ENCODE assay signal across 23 mouse cellular contexts in the genomic region with DNA sequence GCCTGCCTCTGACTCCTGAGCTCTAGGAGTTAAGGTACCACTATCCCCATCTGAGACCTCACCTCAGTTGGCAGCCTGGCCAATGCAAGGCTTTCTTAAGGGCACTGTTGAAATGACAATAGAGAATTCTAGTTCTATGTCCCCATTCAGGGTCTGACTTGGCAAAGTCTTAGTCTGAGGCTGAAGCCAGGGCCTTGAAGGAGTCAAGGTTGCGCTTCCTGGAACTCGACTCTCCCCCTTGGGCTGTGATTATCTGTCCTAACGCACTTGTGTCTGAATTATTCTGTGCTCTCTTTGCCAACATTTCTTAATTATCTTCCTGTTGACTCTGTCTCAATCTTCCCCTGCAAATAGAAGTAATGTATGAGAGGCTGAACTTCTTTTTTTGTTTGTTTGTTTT. TPM values are rescaled to one million over a fixed set of nuclear protein-coding genes. Genes with fewer than 3 reads are reported as not detected.
DNase-seq lines count a peak whose midpoint lies in the region; ATAC-seq and TF ChIP-seq lines count a peak whose summit lies in the region.
"Had no signal": no experiment of that assay in that cellular context is flagged by ENCODE, and none has a peak within 500 bp of the region (broad histone marks: within the 10 kb centered on the region; RNA-seq: fewer than 3 reads in every experiment).

No protein-coding gene starts in this region.

- no peak for TF ChIP-seq RAD21 in MEL (IDR thresholded peaks at IDR 0.05; ENCODE audit: low read depth, low read length)

- 66% methylated on average over 3 of the region's 3 CpGs for WGBS in liver, adult 2 months
- WGBS in liver, embryonic 12.5 days (ENCODE audit: insufficient replicate concordance): 75% methylated on average over 3 of the region's 3 CpGs

- no peak overlapping the region for H3K4me3 ChIP-seq in liver, adult 2 months (ENCODE audit: insufficient read depth, low read depth, low read length)
- no peak overlapping the region for H3K4me3 ChIP-seq in liver, embryonic 12.5 days
- no peak overlapping the region for H3K4me3 ChIP-seq in MEL (ENCODE audit: control insufficient read depth in 1 of 2, insufficient read depth in 1 of 2, low read depth in 2 of 2, low read length in 2 of 2)
- H3K4me3 ChIP-seq: embryonic facial prominence, embryonic 13.5 days; forebrain, embryonic 13.5 days; gastrocnemius, adult 2 months; heart, embryonic 10.5 days; hindbrain, embryonic 13.5 days had no signal

- 0 out of 2 replicates have a peak overlapping the region, but pooled peaks have one; percentile 38 for H3K27ac ChIP-seq in liver, adult 2 months (replicated peaks; ENCODE audit: insufficient read depth, low read depth, low read length)
- no peak overlapping the region for H3K27ac ChIP-seq in liver, embryonic 12.5 days
- no peak overlapping the region for H3K27ac ChIP-seq in MEL (ENCODE audit: control insufficient read depth, low read depth, low read length)
- H3K27ac ChIP-seq: embryonic facial prominence, embryonic 13.5 days; forebrain, embryonic 13.5 days; gastrocnemius, adult 2 months; heart, embryonic 10.5 days; hindbrain, embryonic 13.5 days; hindbrain, postnatal 0 days had no signal

- no peaks in the 10 kb centered on the region for H3K9me3 ChIP-seq in liver, embryonic 12.5 days (replicated peaks)
- no peaks in the 10 kb centered on the region for H3K9me3 ChIP-seq in MEL (replicated peaks; ENCODE audit: insufficient read depth, low read length)
- H3K9me3 ChIP-seq: forebrain, embryonic 13.5 days; heart, embryonic 10.5 days had no signal

- no peaks in the 10 kb centered on the region for H3K27me3 ChIP-seq in liver, adult 2 months (ENCODE audit: control insufficient read depth, insufficient read depth, low read length)
- H3K27me3 ChIP-seq in liver, embryonic 12.5 days (replicated peaks): no peaks in the 10 kb centered on the region
- peaks cover 0 to 2% of the 10 kb centered on the region in 2 experiments; a peak in 1 of 4 replicates for H3K27me3 ChIP-seq in MEL (ENCODE audit: control insufficient read depth in 1 of 2, insufficient read depth in 2 of 2, low read length in 2 of 2)
- H3K27me3 ChIP-seq: embryonic facial prominence, embryonic 13.5 days; forebrain, embryonic 13.5 days; hindbrain, embryonic 13.5 days had no signal

- no peak for TF ChIP-seq EP300 in MEL (IDR thresholded peaks at IDR 0.05; ENCODE audit: low read depth in 1 of 2, low read length in 2 of 2)

- no peak for DNase-seq in liver, adult 2 months (ENCODE audit: extremely low read depth, low read depth, low spot score)
- DNase-seq in MEL (ENCODE audit: low read depth, low spot score): peak; percentile 33
- DNase-seq in adrenal gland, postnatal 25 days: peak; percentile 12
- peak; percentile 45 for DNase-seq in testis, postnatal 14 days (ENCODE audit: low spot score)
- DNase-seq in urinary bladder, postnatal 10 days (ENCODE audit: low spot score): no peak
- DNase-seq in spleen, postnatal 4 days (ENCODE audit: low spot score in 2 of 2): no peak
- DNase-seq: cerebellum, adult 11-12 months; cerebellum, adult 9-10 months; cerebellum, postnatal 25 days; forebrain, postnatal 0 days; gastrocnemius, adult 2 months; gastrocnemius, postnatal 25 days; heart, postnatal 4 days had no signal

- ATAC-seq in liver, embryonic 12.5 days: no peak
- ATAC-seq: forebrain, embryonic 13.5 days; forebrain, postnatal 0 days; hindbrain, postnatal 0 days had no signal

- no peak overlapping the region for H3K4me2 ChIP-seq in liver, embryonic 12.5 days
- H3K4me2 ChIP-seq: embryonic facial prominence, embryonic 13.5 days; forebrain, embryonic 13.5 days; hindbrain, embryonic 13.5 days had no signal

- no peak for TF ChIP-seq CTCF in liver, adult 2 months (IDR thresholded peaks at IDR 0.05; ENCODE audit: low read depth, low read length)
- TF ChIP-seq CTCF in MEL (IDR thresholded peaks at IDR 0.05 in 2 of 3, conservative IDR thresholded peaks at IDR 0.05 in 1 of 3; ENCODE audit: control insufficient read depth in 1 of 3, insufficient read depth in 1 of 3, low read depth in 2 of 3, low read length in 3 of 3, poor library complexity in 1 of 3, severe bottlenecking in 1 of 3): no peak

- H3K9ac ChIP-seq in liver, adult 2 months (ENCODE audit: low read depth, low read length): no peak overlapping the region
- H3K9ac ChIP-seq in liver, embryonic 12.5 days: no peak overlapping the region
- no peak overlapping the region for H3K9ac ChIP-seq in MEL (ENCODE audit: control insufficient read depth, low read depth, low read length, poor library complexity, severe bottlenecking)
- H3K9ac ChIP-seq: embryonic facial prominence, embryonic 13.5 days; forebrain, embryonic 13.5 days; forebrain, postnatal 0 days; hindbrain, embryonic 13.5 days had no signal

- no peaks in the 10 kb centered on the region for H3K79me2 ChIP-seq in liver, adult 2 months (ENCODE audit: control insufficient read depth, insufficient read depth, low read length)
- H3K79me2 ChIP-seq in MEL (ENCODE audit: control insufficient read depth, insufficient read depth, low read length, poor library complexity): no peaks in the 10 kb centered on the region

- no peaks in the 10 kb centered on the region for H3K36me3 ChIP-seq in liver, adult 2 months (ENCODE audit: control insufficient read depth, insufficient read depth, low read length)
- H3K36me3 ChIP-seq in liver, embryonic 12.5 days: no peaks in the 10 kb centered on the region
- H3K36me3 ChIP-seq in MEL (ENCODE audit: control insufficient read depth in 1 of 2, insufficient read depth in 2 of 2, low read length in 2 of 2): peaks cover 0 to 9% of the 10 kb centered on the region in 2 experiments; a peak in 2 of 4 replicates
- H3K36me3 ChIP-seq: embryonic facial prominence, embryonic 13.5 days; heart, embryonic 10.5 days; hindbrain, embryonic 13.5 days had no signal

- peaks cover 6% of the 10 kb centered on the region for H3K4me1 ChIP-seq in liver, adult 2 months (ENCODE audit: control insufficient read depth, insufficient read depth, low read length)
- no peaks in the 10 kb centered on the region for H3K4me1 ChIP-seq in liver, embryonic 12.5 days
- H3K4me1 ChIP-seq in MEL (ENCODE audit: control insufficient read depth in 1 of 2, insufficient read depth in 2 of 2, low read length in 2 of 2): peaks cover 2 to 7% of the 10 kb centered on the region in 2 experiments; a peak in 3 of 4 replicates
- H3K4me1 ChIP-seq: embryonic facial prominence, embryonic 13.5 days; forebrain, embryonic 13.5 days; heart, embryonic 10.5 days; hindbrain, embryonic 13.5 days had no signal

- TF ChIP-seq POLR2A in liver, adult 2 months (IDR thresholded peaks at IDR 0.05; ENCODE audit: extremely low read depth, insufficient read depth, low read length): no peak
- no peak for TF ChIP-seq POLR2A in MEL (IDR thresholded peaks at IDR 0.05; ENCODE audit: control insufficient read depth in 1 of 2, insufficient read depth in 1 of 2, low read depth in 1 of 2, low read length in 2 of 2, poor library complexity in 1 of 2)

TF ChIP-seq in MEL, 35 proteins besides CTCF, POLR2A, EP300 and RAD21 (continues in another document):
- no peak for TF ChIP-seq GABPA (IDR thresholded peaks at IDR 0.05; ENCODE audit: low read depth, low read length)
- TF ChIP-seq SIN3A (IDR thresholded peaks at IDR 0.05; ENCODE audit: low read length): no peak
- TF ChIP-seq ZNF384 (IDR thresholded peaks at IDR 0.05; ENCODE audit: low read depth, low read length): no peak
- no peak for TF ChIP-seq MYB (IDR thresholded peaks at IDR 0.05; ENCODE audit: low read depth, low read length)
- no peak for TF ChIP-seq TCF12 (IDR thresholded peaks at IDR 0.05; ENCODE audit: low read depth, low read length)
- TF ChIP-seq BHLHE40 (IDR thresholded peaks at IDR 0.05; ENCODE audit: borderline replicate concordance, low read depth, low read length): no peak
- no peak for TF ChIP-seq USF2 (IDR thresholded peaks at IDR 0.05; ENCODE audit: borderline replicate concordance in 1 of 2, insufficient read depth in 1 of 2, low read depth in 1 of 2, low read length in 2 of 2)
- no peak for TF ChIP-seq POLR2AphosphoS2 (IDR thresholded peaks at IDR 0.05; ENCODE audit: low read length)
- TF ChIP-seq SMC3 (IDR thresholded peaks at IDR 0.05; ENCODE audit: low read depth, low read length): no peak
- no peak for TF ChIP-seq UBTF (IDR thresholded peaks at IDR 0.05; ENCODE audit: borderline replicate concordance, insufficient read depth, low read depth, low read length)

RNA-seq across cellular contexts. Expression of a gene that starts 15.9 kb away (rescaled TPM):
- not detected in 2 replicates for total RNA-seq in liver, adult 2 months (2014; rRNA removed)
- polyA plus RNA-seq in liver, adult 2 months (2012; rRNA removed): not detected in 2 replicates
- polyA plus RNA-seq in liver, embryonic 12.5 days (2016; fragmentation: Nextera tagmentation; extraction: Ambion mirVana): not detected in 2 replicates
- total RNA-seq in MEL (2012; rRNA removed): not detected in 2 replicates
- polyA plus RNA-seq in MEL (2012; ENCODE audit: insufficient read depth in 1 of 2, insufficient read length in 2 of 2, low read depth in 1 of 2, low replicate concordance in 2 of 2, missing spikeins in 1 of 2): not detected
- total RNA-seq in adrenal gland, postnatal 25 days (2021): 0.14 TPM in 1 of 2 replicates, not detected in the other
- total RNA-seq: CH12.LX; forebrain, postnatal 0 days; gastrocnemius, adult 2 months; gastrocnemius, postnatal 25 days; heart, adult 18-20 months; heart, postnatal 10 days; heart, postnatal 4 days; hindbrain, postnatal 0 days had no signal
- polyA plus RNA-seq: embryonic facial prominence, embryonic 13.5 days; forebrain, embryonic 13.5 days; forebrain, postnatal 0 days; hindbrain, embryonic 13.5 days; hindbrain, postnatal 0 days; intestine, embryonic 14.5 days had no signal

RNA-seq across cellular contexts. Expression of a gene that starts 46.7 kb away (rescaled TPM):
- 22.1 and 25.2 TPM in 2 replicates for total RNA-seq in liver, adult 2 months (2014; rRNA removed)
- polyA plus RNA-seq in liver, adult 2 months (2012; rRNA removed): 33.5 and 38.4 TPM in 2 replicates
- polyA plus RNA-seq in liver, embryonic 12.5 days (2016; fragmentation: Nextera tagmentation; extraction: Ambion mirVana): 18.8 and 22.0 TPM in 2 replicates
- 13.1 and 13.2 TPM in 2 replicates for total RNA-seq in MEL (2012; rRNA removed)
- polyA plus RNA-seq in MEL (2012; ENCODE audit: insufficient read depth in 1 of 2, insufficient read length in 2 of 2, low read depth in 1 of 2, low replicate concordance in 2 of 2, missing spikeins in 1 of 2): 10 to 100 TPM in 1 of 2 experiments, not detected in 1; 32.0 TPM
- 630 and 676 TPM in 2 replicates for total RNA-seq in adrenal gland, postnatal 25 days (2021)

RNA-seq across cellular contexts. Expression of a gene that starts 46.8 kb away (rescaled TPM):
- total RNA-seq in liver, adult 2 months (2014; rRNA removed): 39.4 and 57.1 TPM in 2 replicates
- 546 and 638 TPM in 2 replicates for polyA plus RNA-seq in liver, adult 2 months (2012; rRNA removed)
- 234 and 237 TPM in 2 replicates for polyA plus RNA-seq in liver, embryonic 12.5 days (2016; fragmentation: Nextera tagmentation; extraction: Ambion mirVana)
- 172 and 186 TPM in 2 replicates for total RNA-seq in MEL (2012; rRNA removed)
- 100 to 1,000 TPM in 1 of 2 experiments, not detected in 1; 320 TPM for polyA plus RNA-seq in MEL (2012; ENCODE audit: insufficient read depth in 1 of 2, insufficient read length in 2 of 2, low read depth in 1 of 2, low replicate concordance in 2 of 2, missing spikeins in 1 of 2)
- 310 and 330 TPM in 2 replicates for total RNA-seq in adrenal gland, postnatal 25 days (2021)

RNA-seq across cellular contexts. Expression of a gene that starts 60.0 kb away (rescaled TPM):
- total RNA-seq in liver, adult 2 months (2014; rRNA removed): 16.4 and 23.1 TPM in 2 replicates
- 108 and 116 TPM in 2 replicates for polyA plus RNA-seq in liver, adult 2 months (2012; rRNA removed)
- 24.9 and 27.3 TPM in 2 replicates for polyA plus RNA-seq in liver, embryonic 12.5 days (2016; fragmentation: Nextera tagmentation; extraction: Ambion mirVana)
- 43.3 TPM in 2 replicates for total RNA-seq in MEL (2012; rRNA removed)
- polyA plus RNA-seq in MEL (2012; ENCODE audit: insufficient read depth in 1 of 2, insufficient read length in 2 of 2, low read depth in 1 of 2, low replicate concordance in 2 of 2, missing spikeins in 1 of 2): 100 to 1,000 TPM in 1 of 2 experiments, not detected in 1; 143 TPM
- total RNA-seq in adrenal gland, postnatal 25 days (2021): 111 and 126 TPM in 2 replicates

Comparison
In these comparisons a context has a peak if more than half of its experiments do, and no peak if none do; other contexts are left out.
1. DNase-seq: peak in MEL (single experiment), adrenal gland, postnatal 25 days (single experiment) and testis, postnatal 14 days (single experiment); none in liver, adult 2 months (single experiment), urinary bladder, postnatal 10 days (single experiment) and spleen, postnatal 4 days (0 of 2).
2. RNA of a gene that starts 46.7 kb away (total RNA-seq): 630 to 676 TPM in adrenal gland, postnatal 25 days; 22.1 to 25.2 TPM in liver, adult 2 months and 13.1 to 13.2 TPM in MEL; every median in the first group is over 10 times any median in the second.